Mouse (Mus musculus) ES-E14 (cell line): ENCODE measurements around the gene Tln1. TPM values are rescaled to one million over a fixed set of nuclear protein-coding genes. Genes with fewer than 3 reads are reported as not detected.
"Not testable (repeated sequence)": the region's sequence is repeated elsewhere in the genome, so short reads cannot be mapped to it uniquely, and the experiment has no call there.

Experiments
- DNase-seq: peaks from one replicate; pipeline ENCODE4 v3.0.0-alpha.2; 2013; ENCODE audit warnings: low read depth, low spot score
- H3K27ac ChIP-seq: 2 replicates; pipeline ENCODE4 v1.5.1; 2012; ENCODE audit warnings: low read depth, mild to moderate bottlenecking, low read length, moderate library complexity, mixed read lengths; ENCODE audit not compliant: poor library complexity, insufficient read depth, severe bottlenecking
- H3K36me3 ChIP-seq: 2 replicates; pipeline ENCODE4 v1.6.1; 2012; ENCODE audit warnings: mild to moderate bottlenecking, low read length, moderate library complexity, mixed read lengths; ENCODE audit not compliant: control insufficient read depth, poor library complexity, insufficient read depth, severe bottlenecking
- H3K4me1 ChIP-seq, 2 experiments: fragments of 150-350 bp in 1 of 2; sonication (generic) in 1 of 2; 2 replicates each; pipeline ENCODE4 v1.6.1; 2012; ENCODE audit warnings: low read length in 2 of 2, mild to moderate bottlenecking in 1 of 2, mixed read lengths in 1 of 2; ENCODE audit not compliant: control insufficient read depth in 2 of 2, insufficient read depth in 2 of 2, poor library complexity in 1 of 2
- H3K4me3 ChIP-seq, 2 experiments: fragments of 150-350 bp in 1 of 2; sonication (generic) in 1 of 2; 2 replicates each; pipeline ENCODE4 v1.5.1; 2012; ENCODE audit warnings: low read length in 2 of 2, low read depth in 1 of 2, mild to moderate bottlenecking in 1 of 2, mixed read lengths in 1 of 2; ENCODE audit not compliant: insufficient read depth in 1 of 2, poor library complexity in 1 of 2, severe bottlenecking in 1 of 2
- H3K9ac ChIP-seq: 2 replicates; pipeline ENCODE4 v1.6.1; 2012; ENCODE audit warnings: low read depth, mild to moderate bottlenecking, low read length, mixed read lengths; ENCODE audit not compliant: poor library complexity, insufficient read depth, severe bottlenecking
- H3K9me3 ChIP-seq: fragments of 150-350 bp; sonication (generic); 2 replicates; pipeline ENCODE4 v1.6.1; 2012; ENCODE audit warnings: low read depth, mild to moderate bottlenecking, low read length; ENCODE audit not compliant: control insufficient read depth, insufficient read depth
- CHD2 ChIP-seq: IDR thresholded peaks from 2 replicates; pipeline ENCODE4 v1.6.1; 2014; ENCODE audit warnings: mild to moderate bottlenecking, low read depth, low read length, inconsistent platforms
- HCFC1 ChIP-seq: IDR thresholded peaks from 2 replicates; pipeline ENCODE4 v1.6.1; 2012; ENCODE audit warnings: low read length, inconsistent platforms, borderline replicate concordance; ENCODE audit not compliant: insufficient read depth
- MAFK ChIP-seq: IDR thresholded peaks from 2 replicates; pipeline ENCODE4 v1.6.1; 2014; ENCODE audit warnings: mild to moderate bottlenecking, low read depth, low read length, inconsistent platforms; ENCODE audit not compliant: insufficient read depth
- ZC3H11A ChIP-seq: IDR thresholded peaks from 2 replicates; pipeline ENCODE4 v1.6.1; 2012; ENCODE audit warnings: low read depth, mild to moderate bottlenecking, inconsistent platforms, low read length, borderline replicate concordance
- ZNF384 ChIP-seq: IDR thresholded peaks from 2 replicates; pipeline ENCODE4 v1.6.1; 2012; ENCODE audit warnings: low read depth, low read length, inconsistent platforms
- in situ Hi-C, 2 experiments: fragments of 600-800 bp; cut with MboI; formaldehyde crosslinking; loops; one replicate each; pipeline ENCODE4 v1.15.1; 2025; ENCODE audit warnings: low sequenced_read_pairs in 2 of 2, inconsistent platforms in 1 of 2; ENCODE audit not compliant: unreplicated experiment in 2 of 2
- total RNA-seq: library from RNA; depleted of rRNA; stranded (reverse); fragments of 300-350 nt; gene quantifications from 2 replicates; pipeline ENCODE4 v1.2.3, GENCODE M21; 2012

Gene Tln1
- total RNA-seq, 1 experiment, result 105 TPM

GRCm38 (mm10) chr4:43598650-43599380 lies 36.3 kb upstream of the Tln1 start:
- in situ Hi-C loops, result no loop called here
- no peak for DNase-seq
- no peaks in the 10 kb centered on the region; a peak in 1 of 4 replicates for H3K4me1 ChIP-seq
- TF ChIP-seq MAFK (no peak), ZNF384 (no peak), CHD2 (no peak), HCFC1 (no peak), ZC3H11A (no peak)
- no peak overlapping the region for H3K27ac ChIP-seq
- no peaks in the 10 kb centered on the region for H3K9me3 ChIP-seq
- H3K9ac ChIP-seq, result no peak overlapping the region
- H3K4me3 ChIP-seq, result no peak overlapping the region
- H3K36me3 ChIP-seq, result no peaks in the 10 kb centered on the region

GRCm38 (mm10) chr4:43598200-43598599 lies 35.7 kb upstream of the Tln1 start:
- no peaks in the 10 kb centered on the region for H3K36me3 ChIP-seq
- TF ChIP-seq ZC3H11A (no peak), MAFK (peak; percentile 96)
- H3K9ac ChIP-seq, result no peak overlapping the region
- in situ Hi-C loops, result no loop called here
- H3K4me3 ChIP-seq, result no peak overlapping the region
- no peak overlapping the region for H3K27ac ChIP-seq
- H3K4me1 ChIP-seq, result no peaks in the 10 kb centered on the region; a peak in 1 of 4 replicates
- no peaks in the 10 kb centered on the region for H3K9me3 ChIP-seq
- no peak for DNase-seq

GRCm38 (mm10) chr4:43596597-43596996 lies 34.1 kb upstream of the Tln1 start:
- H3K4me3 ChIP-seq, DNase-seq, H3K36me3 ChIP-seq, H3K4me1 ChIP-seq, H3K27ac ChIP-seq, H3K9me3 ChIP-seq, in situ Hi-C loops, H3K9ac ChIP-seq: not testable (repeated sequence)

GRCm38 (mm10) chr4:43593453-43593852 lies 31.0 kb upstream of the Tln1 start:
- in situ Hi-C loops, result no loop called here
- DNase-seq, result no peak
- TF ChIP-seq ZC3H11A (no peak), MAFK (no peak), ZNF384 (no peak), HCFC1 (no peak), CHD2 (no peak)

GRCm38 (mm10) chr4:43591961-43592360 lies 29.5 kb upstream of the Tln1 start:
- TF ChIP-seq CHD2, result no peak
- TF ChIP-seq ZNF384, result no peak
- TF ChIP-seq HCFC1, result no peak
- TF ChIP-seq MAFK, result no peak
- no peak for TF ChIP-seq ZC3H11A
- Histone ChIP-seq H3K27ac (no peak overlapping the region), H3K9ac (no peak overlapping the region), H3K36me3 (no peaks in the 10 kb centered on the region), H3K9me3 (no peaks in the 10 kb centered on the region), H3K4me3 (no peak overlapping the region), H3K4me1 (peaks cover 0 to 2% of the 10 kb centered on the region in 2 experiments; a peak in 1 of 4 replicates)
- in situ Hi-C loops, result no loop called here
- no peak for DNase-seq

More at GRCm38 (mm10) chr4:43593453-43593852, 31.0 kb upstream of the Tln1 start:
- Histone ChIP-seq H3K27ac (no peak overlapping the region), H3K9ac (no peak overlapping the region), H3K4me3 (no peak overlapping the region), H3K4me1 (no peaks in the 10 kb centered on the region; a peak in 1 of 4 replicates), H3K36me3 (no peaks in the 10 kb centered on the region), H3K9me3 (no peaks in the 10 kb centered on the region)
